Mouse (Mus musculus): ENCODE measurements around the gene Fam102a. TPM values are rescaled to one million over a fixed set of nuclear protein-coding genes. Genes with fewer than 3 reads are reported as not detected.

Fam102a gene
- total and polyA plus RNA-seq, 2 experiments from 2014 or later, result 7.2 to 17.6 TPM

GRCm38 (mm10) chr2:32598506-32598905, 63.4 kb downstream of the Fam102a start:
- DNase-seq (no peak), ATAC-seq (no peak)
- H3K4me1 ChIP-seq (ENCODE audit: insufficient read depth), result peaks cover 4% of the 10 kb centered on the region; the same call in 1 of the 2 replicates
- WGBS, result 72% methylated on average over 8 of the region's 8 CpGs
- no peak for TF ChIP-seq CTCF (IDR thresholded peaks at IDR 0.05; ENCODE audit: low read depth)
- peaks cover 20% of the 10 kb centered on the region for H3K36me3 ChIP-seq (ENCODE audit: insufficient read depth)
- no peak overlapping the region for H3K9ac ChIP-seq
- H3K4me3 ChIP-seq (ENCODE audit: low read depth, low read length), result no peak overlapping the region
- no peaks in the 10 kb centered on the region for H3K27me3 ChIP-seq (ENCODE audit: insufficient read depth, low read length)
- no peak overlapping the region for H3K4me2 ChIP-seq (ENCODE audit: low read depth)
- no peak overlapping the region for H3K27ac ChIP-seq (ENCODE audit: low read depth, low read length)
- no peaks in the 10 kb centered on the region for H3K9me3 ChIP-seq (ENCODE audit: low read length)

GRCm38 (mm10) chr2:32599409-32599808, 64.3 kb downstream of the Fam102a start, which contains the start of gene St6galnac6:
TSS of gene St6galnac6 (plus strand) at chr2:32599709.
- no peak for DNase-seq
- H3K4me1 ChIP-seq (ENCODE audit: insufficient read depth), result peaks cover 4% of the 10 kb centered on the region; the same call in 1 of the 2 replicates
- H3K9me3 ChIP-seq (ENCODE audit: low read length), result no peaks in the 10 kb centered on the region
- no peak for ATAC-seq
- no peak for TF ChIP-seq CTCF (IDR thresholded peaks at IDR 0.05; ENCODE audit: low read depth)
- 89% methylated on average over 3 of the region's 3 CpGs for WGBS
- H3K36me3 ChIP-seq (ENCODE audit: insufficient read depth), result peaks cover 14% of the 10 kb centered on the region
- no peak within 1 kb of the TSS for H3K4me3 ChIP-seq (ENCODE audit: low read depth, low read length)
- H3K27me3 ChIP-seq (ENCODE audit: insufficient read depth, low read length), result no peaks in the 10 kb centered on the region
- no peak within 1 kb of the TSS for H3K4me2 ChIP-seq (ENCODE audit: low read depth)
- H3K27ac ChIP-seq (ENCODE audit: low read depth, low read length), result no peak within 1 kb of the TSS
- H3K9ac ChIP-seq, result no peak within 1 kb of the TSS

DNA sequence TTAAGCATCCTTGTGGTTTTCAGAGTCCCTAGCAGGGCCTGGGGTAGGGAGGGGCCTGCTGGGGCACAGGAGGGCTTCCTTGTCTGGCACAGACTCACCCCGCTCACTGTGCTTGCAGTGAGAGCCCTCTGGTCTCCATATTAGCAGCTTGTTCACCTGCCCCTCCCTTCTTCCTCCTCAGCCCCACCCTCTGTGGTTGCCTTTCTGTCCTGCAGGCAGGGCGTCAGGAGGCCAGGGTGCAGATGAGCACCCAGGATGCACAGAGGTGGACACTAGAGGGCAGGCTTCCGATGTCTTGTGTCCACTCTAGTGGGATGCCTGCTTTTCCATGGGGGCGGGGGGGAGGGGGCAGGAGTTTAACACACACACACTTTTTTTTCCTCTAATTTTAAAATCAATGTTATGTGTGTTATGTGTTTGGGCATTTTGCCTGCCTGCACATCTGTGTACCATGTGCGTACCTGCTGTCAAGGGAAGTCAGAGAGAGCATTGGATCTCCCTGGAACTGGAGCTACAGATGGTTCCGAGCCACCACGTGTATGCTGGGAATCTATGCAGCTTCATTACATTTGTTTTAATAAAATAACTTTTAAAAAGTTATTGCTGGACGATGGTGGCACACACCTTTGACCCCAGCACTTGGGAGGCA, 66.4 kb downstream of the Fam102a start:
- no peaks in the 10 kb centered on the region for H3K9me3 ChIP-seq (ENCODE audit: low read length)
- peaks cover 5% of the 10 kb centered on the region; the same call in 1 of the 2 replicates for H3K36me3 ChIP-seq (ENCODE audit: insufficient read depth)
- ATAC-seq, result no peak
- H3K27ac ChIP-seq (ENCODE audit: low read depth, low read length), result no peak overlapping the region
- no peak overlapping the region for H3K9ac ChIP-seq
- peaks cover 4% of the 10 kb centered on the region; the same call in 1 of the 2 replicates for H3K4me1 ChIP-seq (ENCODE audit: insufficient read depth)
- no peaks in the 10 kb centered on the region for H3K27me3 ChIP-seq (ENCODE audit: insufficient read depth, low read length)
- H3K4me2 ChIP-seq (ENCODE audit: low read depth), result no peak overlapping the region
- H3K4me3 ChIP-seq (ENCODE audit: low read depth, low read length), result no peak overlapping the region
- WGBS, result 44% methylated on average over 8 of the region's 8 CpGs
- DNase-seq, result no peak
- peak; percentile 41 for TF ChIP-seq CTCF (IDR thresholded peaks at IDR 0.05; ENCODE audit: low read depth)

GRCm38 (mm10) chr2:32602600-32603054, 67.5 kb downstream of the Fam102a start:
- WGBS, result under 1% methylated on average over 11 of the region's 11 CpGs
- Histone ChIP-seq H3K9ac (no peak overlapping the region), H3K4me3 (ENCODE audit: low read depth, low read length) (peak overlapping the region; percentile 19; the same call in 1 of the 2 replicates), H3K27ac (ENCODE audit: low read depth, low read length) (no peak overlapping the region), H3K27me3 (ENCODE audit: insufficient read depth, low read length) (no peaks in the 10 kb centered on the region), H3K4me1 (ENCODE audit: insufficient read depth) (peaks cover 4% of the 10 kb centered on the region; the same call in 1 of the 2 replicates), H3K36me3 (ENCODE audit: insufficient read depth) (0 out of 2 replicates have a peak, but pooled peaks cover 4% of the 10 kb centered on the region), H3K9me3 (ENCODE audit: low read length) (no peaks in the 10 kb centered on the region), H3K4me2 (ENCODE audit: low read depth) (peak overlapping the region; percentile 38)
- ATAC-seq (peak; percentile 56), DNase-seq (peak; percentile 87)
- peak; percentile 93 for TF ChIP-seq CTCF (IDR thresholded peaks at IDR 0.05; ENCODE audit: low read depth)

DNA sequence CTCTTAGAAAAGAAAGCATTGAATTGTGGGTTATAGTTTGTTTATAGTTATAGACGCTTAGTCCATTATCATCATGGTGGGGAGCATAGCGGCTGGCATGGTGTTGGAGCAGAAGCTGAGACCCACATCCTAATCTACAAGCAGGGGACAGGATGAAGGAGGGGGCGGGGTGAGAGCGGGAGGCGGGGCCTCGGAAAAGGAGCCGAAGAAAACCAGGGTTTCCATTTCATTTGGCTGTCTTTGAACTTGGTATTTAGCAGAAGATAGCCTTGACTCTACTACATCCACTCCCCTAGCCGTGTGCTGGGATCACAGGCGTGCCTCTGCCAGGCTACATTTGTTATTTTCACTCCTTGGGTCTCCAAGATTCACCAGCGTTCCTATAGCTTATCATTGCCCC, 69.5 kb downstream of the Fam102a start:
- Histone ChIP-seq H3K9ac (no peak overlapping the region), H3K4me1 (ENCODE audit: insufficient read depth) (peaks cover 15% of the 10 kb centered on the region), H3K4me2 (ENCODE audit: low read depth) (no peak overlapping the region), H3K9me3 (ENCODE audit: low read length) (no peaks in the 10 kb centered on the region), H3K27me3 (ENCODE audit: insufficient read depth, low read length) (no peaks in the 10 kb centered on the region), H3K27ac (ENCODE audit: low read depth, low read length) (no peak overlapping the region), H3K36me3 (ENCODE audit: insufficient read depth) (no peaks in the 10 kb centered on the region), H3K4me3 (ENCODE audit: low read depth, low read length) (no peak overlapping the region)
- ATAC-seq (no peak), DNase-seq (no peak)
- 46% methylated on average over 10 of the region's 10 CpGs for WGBS
- TF ChIP-seq CTCF (IDR thresholded peaks at IDR 0.05; ENCODE audit: low read depth), result no peak

DNA sequence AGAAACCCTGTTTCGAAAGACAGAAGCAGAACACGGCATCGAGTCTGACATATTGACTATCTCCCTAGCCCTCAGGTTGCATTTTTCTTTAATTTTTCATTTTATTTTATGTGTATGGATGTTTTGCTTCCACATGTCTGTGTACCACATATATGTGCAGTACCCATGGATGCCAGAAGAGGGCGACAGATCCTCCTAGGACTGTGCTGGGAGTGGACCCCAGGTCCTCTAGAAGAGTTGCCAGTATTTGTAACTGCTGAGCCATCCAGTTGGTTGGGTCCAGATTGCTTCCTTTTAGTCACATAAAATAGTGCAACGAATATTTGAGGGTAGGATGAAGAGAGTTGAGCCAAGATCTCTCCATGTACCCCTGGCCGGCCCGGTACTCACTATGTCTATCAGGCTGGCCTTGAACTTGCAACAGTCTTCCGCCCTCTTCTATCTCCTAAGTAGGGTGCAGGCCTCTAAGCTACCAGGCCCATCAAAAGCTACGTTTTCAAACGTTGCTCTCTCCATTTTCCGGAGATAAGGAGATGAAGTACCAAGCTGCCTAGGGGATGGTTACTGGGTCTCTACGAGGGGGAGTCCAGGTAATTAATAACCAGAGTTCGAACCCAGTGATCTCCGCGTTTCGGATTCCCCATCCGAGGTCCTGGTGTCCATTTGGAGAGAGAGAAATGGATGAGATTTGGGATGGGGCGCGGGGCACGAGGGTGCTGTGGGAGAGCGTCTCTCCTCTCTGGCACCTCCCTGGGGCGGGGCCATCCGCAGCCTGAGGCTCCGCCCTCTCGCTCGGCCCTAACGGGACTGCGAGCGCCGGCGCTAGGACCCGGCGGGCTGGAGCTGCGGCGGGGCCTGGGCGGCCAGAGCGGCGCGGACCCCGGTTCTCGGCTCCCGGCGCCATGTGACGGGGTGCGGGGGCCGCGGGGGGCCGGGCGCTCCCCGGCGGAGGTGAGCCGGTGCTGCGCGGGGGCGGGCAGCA, 71.3 kb downstream of the Fam102a start:
- Histone ChIP-seq H3K4me1 (ENCODE audit: insufficient read depth) (peaks cover 15% of the 10 kb centered on the region), H3K4me2 (ENCODE audit: low read depth) (peak overlapping the region; percentile 88), H3K27me3 (ENCODE audit: insufficient read depth, low read length) (no peaks in the 10 kb centered on the region), H3K4me3 (ENCODE audit: low read depth, low read length) (peak overlapping the region; percentile 69), H3K27ac (ENCODE audit: low read depth, low read length) (no peak overlapping the region), H3K9me3 (ENCODE audit: low read length) (no peaks in the 10 kb centered on the region), H3K36me3 (ENCODE audit: insufficient read depth) (no peaks in the 10 kb centered on the region), H3K9ac (peak overlapping the region; percentile 76)
- peak; percentile 68 for TF ChIP-seq CTCF (IDR thresholded peaks at IDR 0.05; ENCODE audit: low read depth)
- 18% methylated on average over 45 of the region's 55 CpGs for WGBS
- DNase-seq (peak; percentile 83), ATAC-seq (peak; percentile 87)
